In the genomic region with DNA sequence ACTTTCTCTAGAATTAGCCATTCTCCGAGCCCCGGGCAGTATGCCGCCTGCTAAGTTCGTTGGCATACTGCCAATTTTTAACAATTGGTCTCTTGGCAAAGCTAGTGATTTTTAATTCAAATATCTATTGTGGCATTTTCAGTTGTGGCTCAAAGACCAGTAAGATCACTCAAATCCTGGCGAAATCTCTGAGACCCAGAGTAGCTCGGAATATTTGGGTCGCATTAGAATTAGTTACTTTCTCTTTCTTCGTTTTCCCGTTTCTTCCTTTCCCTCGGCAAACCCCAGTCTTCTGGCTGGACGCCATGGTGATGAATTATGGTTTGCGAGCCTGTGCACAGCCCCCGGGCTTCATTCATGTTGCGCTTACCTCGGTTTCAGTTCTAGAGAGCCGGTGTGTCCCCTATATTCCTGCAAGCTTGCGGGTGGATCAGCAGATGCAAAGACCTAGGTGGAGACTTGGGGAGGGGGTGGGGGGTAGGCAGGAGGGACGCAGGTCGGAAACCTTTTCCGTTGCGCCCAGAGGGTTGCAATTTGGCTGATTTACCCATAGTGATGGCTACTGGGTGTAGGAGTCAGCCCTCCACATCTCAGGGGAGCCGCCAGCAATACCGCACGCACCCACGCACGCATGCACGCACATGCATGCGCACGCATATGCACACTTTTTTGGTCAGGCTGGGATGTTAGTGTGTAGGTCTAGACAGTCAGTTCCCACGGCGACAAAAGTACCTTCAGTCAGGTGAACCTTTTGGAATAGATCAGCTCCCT, we compare ENCODE assay signal across 8 mouse cellular contexts. TPM values are rescaled to one million over a fixed set of nuclear protein-coding genes. Genes with fewer than 3 reads are reported as not detected.
DNase-seq lines count a peak whose midpoint lies in the region; ATAC-seq and TF ChIP-seq lines count a peak whose summit lies in the region.

No protein-coding gene starts in this region.

- H3K4me1 ChIP-seq in ES-E14 (ENCODE audit: control insufficient read depth in 2 of 2, insufficient read depth in 2 of 2, low read length in 2 of 2, poor library complexity in 1 of 2): peaks cover 0 to 4% of the 10 kb centered on the region in 2 experiments; a peak in 2 of 4 replicates
- peaks cover 31% of the 10 kb centered on the region for H3K4me1 ChIP-seq in forebrain, embryonic 14.5 days (ENCODE audit: control insufficient read depth, insufficient read depth, low read length)
- peaks cover 7% of the 10 kb centered on the region for H3K4me1 ChIP-seq in hindbrain, embryonic 11.5 days (replicated peaks; ENCODE audit: control insufficient read depth, insufficient read depth, low read length)

- H3K9me3 ChIP-seq in ES-E14 (ENCODE audit: control insufficient read depth, insufficient read depth, low read depth, low read length): no peaks in the 10 kb centered on the region
- H3K9me3 ChIP-seq in forebrain, embryonic 14.5 days (replicated peaks; ENCODE audit: control insufficient read depth, low read length): no peaks in the 10 kb centered on the region
- H3K9me3 ChIP-seq in hindbrain, embryonic 11.5 days (ENCODE audit: control insufficient read depth, low read length): no peaks in the 10 kb centered on the region

- in situ Hi-C loops in ES-E14 (cut with MboI; ENCODE audit: low sequenced_read_pairs in 2 of 2, unreplicated experiment in 2 of 2): no loop called here

- peak; percentile 25 for ATAC-seq in forebrain, embryonic 14.5 days
- peak; percentile 59; the same call in 1 of the 2 replicates for ATAC-seq in hindbrain, embryonic 11.5 days (ENCODE audit: low FRiP score)

- H3K4me2 ChIP-seq in forebrain, embryonic 14.5 days (ENCODE audit: low read length): peak overlapping the region; percentile 54
- peak overlapping the region; percentile 21 for H3K4me2 ChIP-seq in hindbrain, embryonic 11.5 days (replicated peaks; ENCODE audit: low read depth, low read length)

- H3K9ac ChIP-seq in ES-E14 (ENCODE audit: insufficient read depth, low read depth, low read length, poor library complexity, severe bottlenecking): 0 out of 2 replicates have a peak overlapping the region, but pooled peaks have one; percentile 26
- H3K9ac ChIP-seq in forebrain, embryonic 14.5 days (ENCODE audit: low read length): peak overlapping the region; percentile 43
- H3K9ac ChIP-seq in hindbrain, embryonic 11.5 days (ENCODE audit: low read depth, low read length): no peak overlapping the region

- H3K27me3 ChIP-seq in forebrain, embryonic 14.5 days (replicated peaks; ENCODE audit: control insufficient read depth, insufficient read depth, low read length): peaks cover 6% of the 10 kb centered on the region; the same call in 1 of the 2 replicates
- no peaks in the 10 kb centered on the region for H3K27me3 ChIP-seq in hindbrain, embryonic 11.5 days (ENCODE audit: control insufficient read depth, insufficient read depth, low read length)

- DNase-seq in ES-E14 (ENCODE audit: low read depth, low spot score): peak; percentile 7
- DNase-seq in adrenal gland, postnatal 36 days: peak; percentile 73 to 82
- DNase-seq in forebrain, embryonic 14.5 days (ENCODE audit: low spot score): peak; percentile 86
- DNase-seq in hindbrain, embryonic 11.5 days (ENCODE audit: low spot score): peak; percentile 27
- DNase-seq in layer of hippocampus, postnatal 14 days (ENCODE audit: low spot score in 2 of 2): peak; percentile 47 to 64
- DNase-seq in lung, postnatal 25 days (ENCODE audit: low spot score): peak; percentile 28
- DNase-seq in right cerebral cortex, postnatal 25 days: peak; percentile 76
- no peak for DNase-seq in spleen, postnatal 10 days (ENCODE audit: low spot score in 2 of 2)

- 26% methylated on average over 31 of the region's 31 CpGs for WGBS in forebrain, embryonic 14.5 days
- 60% methylated on average over 31 of the region's 31 CpGs for WGBS in hindbrain, embryonic 11.5 days

- H3K27ac ChIP-seq in ES-E14 (ENCODE audit: insufficient read depth, low read depth, low read length, poor library complexity, severe bottlenecking): no peak overlapping the region
- peak overlapping the region; percentile 63; the same call in 1 of the 2 replicates for H3K27ac ChIP-seq in forebrain, embryonic 14.5 days (ENCODE audit: low read depth, low read length)
- H3K27ac ChIP-seq in hindbrain, embryonic 11.5 days (ENCODE audit: low read depth, low read length): no peak overlapping the region

- H3K4me3 ChIP-seq in ES-E14 (ENCODE audit: insufficient read depth in 1 of 2, low read depth in 1 of 2, low read length in 2 of 2, poor library complexity in 1 of 2, severe bottlenecking in 1 of 2): peak overlapping the region; percentile 15 to 58; a peak in 3 of 4 replicates
- H3K4me3 ChIP-seq in forebrain, embryonic 14.5 days (ENCODE audit: low read depth, low read length): peak overlapping the region; percentile 25
- no peak overlapping the region; the same call in 1 of the 2 replicates for H3K4me3 ChIP-seq in hindbrain, embryonic 11.5 days (ENCODE audit: low read depth, low read length)

- H3K36me3 ChIP-seq in ES-E14 (ENCODE audit: control insufficient read depth, insufficient read depth, low read length, poor library complexity, severe bottlenecking): no peaks in the 10 kb centered on the region
- H3K36me3 ChIP-seq in forebrain, embryonic 14.5 days (ENCODE audit: control insufficient read depth, insufficient read depth, low read length): no peaks in the 10 kb centered on the region
- no peaks in the 10 kb centered on the region for H3K36me3 ChIP-seq in hindbrain, embryonic 11.5 days (ENCODE audit: control insufficient read depth, insufficient read depth, low read length)

TF ChIP-seq in ES-E14, 5 proteins besides CTCF, POLR2A, EP300 and RAD21:
- no peak for TF ChIP-seq CHD2 (IDR thresholded peaks at IDR 0.05; ENCODE audit: low read depth, low read length)
- TF ChIP-seq ZC3H11A (IDR thresholded peaks at IDR 0.05; ENCODE audit: borderline replicate concordance, low read depth, low read length): no peak
- no peak for TF ChIP-seq MAFK (IDR thresholded peaks at IDR 0.05; ENCODE audit: insufficient read depth, low read depth, low read length)
- TF ChIP-seq HCFC1 (IDR thresholded peaks at IDR 0.05; ENCODE audit: borderline replicate concordance, insufficient read depth, low read length): no peak
- TF ChIP-seq ZNF384 (IDR thresholded peaks at IDR 0.05; ENCODE audit: low read depth, low read length): no peak

RNA-seq across cellular contexts. Expression of a gene that starts 3.6 kb away (rescaled TPM):
- total RNA-seq in ES-E14 (2012; rRNA removed): 0.22 and 0.26 TPM in 2 replicates
- 1 to 10 TPM; 2.4 to 4.1 TPM for total RNA-seq in adrenal gland, postnatal 36 days (2021)
- 4.9 and 9.0 TPM in 2 replicates for polyA plus RNA-seq in forebrain, embryonic 14.5 days (2014; fragmentation: Nextera tagmentation; extraction: Ambion mirVana)
- polyA plus RNA-seq in hindbrain, embryonic 11.5 days (2014; fragmentation: Nextera tagmentation; extraction: Ambion mirVana): 2.2 and 2.5 TPM in 2 replicates
- 1 to 10 TPM; 6.0 to 6.1 TPM for total RNA-seq in layer of hippocampus, postnatal 14 days (2021)

Comparison
In these comparisons a context has a peak if more than half of its experiments do, and no peak if none do; other contexts are left out.
1. DNase-seq: peak in ES-E14 (single experiment), adrenal gland, postnatal 36 days (2 of 2), forebrain, embryonic 14.5 days (single experiment), hindbrain, embryonic 11.5 days (single experiment), layer of hippocampus, postnatal 14 days (2 of 2), lung, postnatal 25 days (single experiment) and right cerebral cortex, postnatal 25 days (single experiment); none in spleen, postnatal 10 days (0 of 2).